Mouse (Mus musculus) stomach, embryonic 16.5 days (tissue): ENCODE measurements at regions not wholly inside any gene's neighbourhood (a gene's known extent, or its start where the extent isn't known, plus 50 kb on each side); places are given as distances from the start of the nearest gene placed in this dataset.
A peak's percentile ranks its signal among the peaks of the same experiment; 100 is the strongest.

Source experiments
- ATAC-seq: fragments of 200-750 bp; cut with Nextera tagmentation; 2 replicates; pipeline ENCODE4 v1.8.0; 2017; ENCODE audit warnings: moderate number of reproducible peaks, moderate TSS enrichment; ENCODE audit not compliant: insufficient read depth, low FRiP score
- H3K27ac ChIP-seq: fragments of 300-500 bp; sonication (generic); 2 replicates; pipeline ENCODE4 v1.5.1; 2014; ENCODE audit warnings: low read length
- H3K27me3 ChIP-seq: fragments of 300-500 bp; sonication (generic); 2 replicates; pipeline ENCODE4 v1.6.1; 2014; ENCODE audit warnings: low read length, control low read depth, mixed read lengths; ENCODE audit not compliant: control insufficient read depth, insufficient read depth
- H3K36me3 ChIP-seq: fragments of 300-500 bp; sonication (generic); 2 replicates; pipeline ENCODE4 v1.6.1; 2014; ENCODE audit warnings: low read length; ENCODE audit not compliant: control insufficient read depth, insufficient read depth
- H3K4me1 ChIP-seq: fragments of 300-500 bp; sonication (generic); 2 replicates; pipeline ENCODE4 v1.6.1; 2014; ENCODE audit warnings: low read length, control low read depth, mixed read lengths; ENCODE audit not compliant: control insufficient read depth, insufficient read depth
- H3K4me2 ChIP-seq: fragments of 300-500 bp; sonication (generic); 2 replicates; pipeline ENCODE4 v1.6.1; 2014; ENCODE audit warnings: low read depth, low read length, mixed read lengths
- H3K4me3 ChIP-seq: fragments of 300-500 bp; sonication (generic); replicated peaks from 2 replicates; pipeline ENCODE4 v1.5.1; 2014; ENCODE audit warnings: mild to moderate bottlenecking, low read length
- H3K9ac ChIP-seq: fragments of 300-500 bp; sonication (generic); 2 replicates; pipeline ENCODE4 v1.6.1; 2014; ENCODE audit warnings: low read length
- H3K9me3 ChIP-seq: fragments of 300-500 bp; sonication (generic); replicated peaks from 2 replicates; pipeline ENCODE4 v1.6.1; 2016; ENCODE audit warnings: low read length, control low read depth; ENCODE audit not compliant: control insufficient read depth
- WGBS: fragments of 180-500 bp; shearing (Covaris S2); extraction: QIAGEN DNeasy Blood & Tissue Kit; methylation state at CpG from one replicate; pipeline ENCODE4 v1.1.7; 2014; 5-methylcytosine and 5-hydroxymethylcytosine counted together

GRCm38 (mm10) chr2:78173784-78174183, 227.6 kb upstream of the Cwc22 start:
- WGBS: 69% methylated on average over 4 of the region's 4 CpGs
- Histone ChIP-seq H3K4me1 (no peaks in the 10 kb centered on the region), H3K4me2 (no peak overlapping the region), H3K27ac (no peak overlapping the region), H3K9ac (no peak overlapping the region), H3K4me3 (no peak overlapping the region), H3K9me3 (no peaks in the 10 kb centered on the region), H3K36me3 (no peaks in the 10 kb centered on the region), H3K27me3 (no peaks in the 10 kb centered on the region)
- no peak for ATAC-seq

- 56% methylated on average over 4 of the region's 4 CpGs for WGBS
- no peak overlapping the region for H3K4me3 ChIP-seq
These were observed 226.6 kb upstream of the Cwc22 start for GRCm38 (mm10) chr2:78172819-78173218.

DNA sequence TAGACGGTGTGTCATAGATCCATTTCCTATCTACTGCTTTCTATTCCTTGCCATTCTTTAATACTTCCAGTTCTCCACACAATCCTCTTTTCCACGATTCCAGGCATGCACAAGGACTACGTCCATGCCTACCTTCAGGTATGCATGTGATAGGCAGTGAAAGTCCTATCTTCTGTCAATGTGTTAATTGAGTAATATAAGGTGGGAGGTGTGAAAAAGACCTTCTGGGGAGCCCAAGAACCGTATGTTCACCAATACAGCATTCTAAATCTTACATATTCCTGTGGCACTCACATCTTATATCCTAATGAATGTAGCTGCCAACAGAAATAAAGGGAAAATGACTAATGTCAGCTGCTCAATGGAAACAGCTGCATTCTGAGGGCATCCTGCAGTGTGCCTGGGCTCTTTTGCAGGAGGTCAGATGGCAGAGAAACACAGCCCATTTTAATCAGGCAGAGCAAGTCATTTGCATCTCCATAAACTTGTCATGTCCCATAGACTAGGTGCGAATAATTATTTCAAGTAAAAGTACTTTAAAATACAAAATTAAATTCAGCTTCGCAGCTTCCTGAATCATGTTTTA, 224.1 kb upstream of the Cwc22 start:
- Histone ChIP-seq H3K4me2 (no peak overlapping the region), H3K27ac (no peak overlapping the region), H3K4me3 (no peak overlapping the region), H3K27me3 (no peaks in the 10 kb centered on the region), H3K9me3 (no peaks in the 10 kb centered on the region), H3K4me1 (no peaks in the 10 kb centered on the region), H3K36me3 (no peaks in the 10 kb centered on the region), H3K9ac (no peak overlapping the region)
- 80% methylated on average over 6 of the region's 6 CpGs for WGBS
- ATAC-seq: no peak

More at GRCm38 (mm10) chr2:78172819-78173218, 226.6 kb upstream of the Cwc22 start:
- Histone ChIP-seq H3K4me1 (no peaks in the 10 kb centered on the region), H3K4me2 (no peak overlapping the region), H3K9me3 (no peaks in the 10 kb centered on the region), H3K27ac (no peak overlapping the region), H3K36me3 (no peaks in the 10 kb centered on the region), H3K9ac (no peak overlapping the region), H3K27me3 (no peaks in the 10 kb centered on the region)
- ATAC-seq: no peak

DNA sequence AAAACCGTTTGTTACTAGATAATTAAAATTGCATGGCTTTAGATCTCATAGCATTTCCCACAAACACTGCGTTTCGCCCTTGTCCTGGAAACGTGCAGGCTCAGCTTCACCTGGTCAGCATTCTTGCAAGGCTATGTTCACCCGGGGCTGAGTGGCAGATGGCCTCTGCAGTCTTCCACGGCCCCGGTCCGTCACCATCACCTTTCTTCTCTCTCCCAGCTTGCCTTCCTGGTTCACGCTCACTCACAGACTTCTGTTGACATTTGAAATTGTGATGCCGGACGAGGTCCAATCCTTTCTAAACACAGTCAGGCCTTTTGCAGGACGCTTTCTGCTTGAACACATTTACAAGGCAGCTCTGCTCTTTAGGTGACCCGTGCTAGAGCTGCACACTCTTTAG, 219.3 kb upstream of the Cwc22 start:
- 61% methylated on average over 13 of the region's 13 CpGs for WGBS

DNA sequence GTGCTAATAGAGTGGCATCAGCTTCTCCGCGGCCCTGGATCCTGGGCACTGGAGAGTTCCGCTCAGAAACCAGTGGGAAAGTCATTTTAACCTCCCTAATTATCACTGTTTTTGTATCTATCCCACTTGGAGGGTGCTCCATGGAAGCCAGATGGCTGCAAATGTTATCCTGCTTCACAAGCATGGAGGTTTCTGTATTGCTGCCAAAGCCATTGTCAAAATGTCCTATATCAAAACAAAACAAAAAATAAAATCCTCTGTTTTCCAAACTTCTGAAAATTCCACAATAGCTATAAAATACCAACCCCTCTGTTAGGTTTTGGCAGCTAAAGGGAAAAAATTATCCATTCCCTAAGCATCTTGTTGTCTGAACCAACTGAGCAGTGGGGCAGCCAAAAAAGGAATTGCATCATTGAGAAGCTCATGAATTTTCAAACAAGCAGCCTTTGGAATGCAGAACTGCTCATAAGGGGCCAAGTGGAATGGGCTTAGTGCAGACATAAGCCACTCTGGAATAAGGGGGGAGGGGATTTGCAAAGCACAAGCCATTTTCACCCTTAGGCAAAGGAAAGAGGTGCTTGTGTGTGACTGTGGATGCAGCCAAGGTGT, 213.8 kb upstream of the Cwc22 start:
- no peaks in the 10 kb centered on the region for H3K4me1 ChIP-seq
- no peak overlapping the region for H3K4me3 ChIP-seq
- H3K27ac ChIP-seq: peak overlapping the region; percentile 42; the same call in 1 of the 2 replicates
- no peaks in the 10 kb centered on the region for H3K36me3 ChIP-seq
- no peaks in the 10 kb centered on the region for H3K9me3 ChIP-seq
- whole genome bisulfite sequencing: 61% methylated on average over 3 of the region's 3 CpGs
- no peaks in the 10 kb centered on the region for H3K27me3 ChIP-seq
- H3K9ac ChIP-seq: no peak overlapping the region
- no peak overlapping the region for H3K4me2 ChIP-seq
- ATAC-seq: peak; percentile 66; the same call in 1 of the 2 replicates

More for the DNA sequence above, 219.3 kb upstream of the Cwc22 start:
- H3K9ac ChIP-seq: no peak overlapping the region
- H3K27me3 ChIP-seq: no peaks in the 10 kb centered on the region
- H3K4me1 ChIP-seq: no peaks in the 10 kb centered on the region
- no peaks in the 10 kb centered on the region for H3K36me3 ChIP-seq
- H3K4me2 ChIP-seq: no peak overlapping the region
- H3K9me3 ChIP-seq: no peaks in the 10 kb centered on the region
- no peak for ATAC-seq
- no peak overlapping the region for H3K27ac ChIP-seq
- no peak overlapping the region for H3K4me3 ChIP-seq

GRCm38 (mm10) chr2:78110335-78110734, 164.2 kb upstream of the Cwc22 start:
- Histone ChIP-seq H3K27me3 (no peaks in the 10 kb centered on the region), H3K36me3 (no peaks in the 10 kb centered on the region), H3K9ac (no peak overlapping the region), H3K9me3 (no peaks in the 10 kb centered on the region), H3K4me1 (no peaks in the 10 kb centered on the region), H3K4me2 (no peak overlapping the region), H3K27ac (no peak overlapping the region), H3K4me3 (no peak overlapping the region)
- no peak for ATAC-seq
- 81% methylated on average over 3 of the region's 3 CpGs for WGBS

DNA sequence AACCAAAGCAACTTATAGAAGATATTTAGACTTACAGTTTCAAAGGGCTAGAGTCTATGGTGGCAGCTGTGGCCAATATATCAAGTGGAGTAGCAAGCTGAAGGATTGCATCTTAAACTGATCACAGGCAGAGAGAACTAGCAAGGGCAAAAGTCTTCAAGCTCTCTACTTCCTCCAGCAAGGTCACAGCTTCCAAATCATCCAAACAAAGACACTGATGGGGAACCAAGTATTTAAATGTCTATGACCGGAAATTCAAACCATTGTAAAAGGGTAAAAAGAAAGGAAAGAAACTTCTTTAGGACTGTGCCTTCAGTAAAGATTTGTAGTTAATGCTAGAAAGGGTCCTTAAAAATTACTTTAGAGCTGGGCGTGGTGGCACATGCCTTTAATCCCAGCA, 149.4 kb upstream of the Cwc22 start:
- no peaks in the 10 kb centered on the region for H3K27me3 ChIP-seq
- H3K4me1 ChIP-seq: no peaks in the 10 kb centered on the region
- WGBS: 89% methylated on average over 2 of the region's 2 CpGs
- no peak overlapping the region for H3K4me2 ChIP-seq
- no peak overlapping the region for H3K9ac ChIP-seq
- no peak overlapping the region for H3K4me3 ChIP-seq
- no peak for ATAC-seq
- no peaks in the 10 kb centered on the region for H3K9me3 ChIP-seq
- no peak overlapping the region for H3K27ac ChIP-seq
- H3K36me3 ChIP-seq: no peaks in the 10 kb centered on the region

DNA sequence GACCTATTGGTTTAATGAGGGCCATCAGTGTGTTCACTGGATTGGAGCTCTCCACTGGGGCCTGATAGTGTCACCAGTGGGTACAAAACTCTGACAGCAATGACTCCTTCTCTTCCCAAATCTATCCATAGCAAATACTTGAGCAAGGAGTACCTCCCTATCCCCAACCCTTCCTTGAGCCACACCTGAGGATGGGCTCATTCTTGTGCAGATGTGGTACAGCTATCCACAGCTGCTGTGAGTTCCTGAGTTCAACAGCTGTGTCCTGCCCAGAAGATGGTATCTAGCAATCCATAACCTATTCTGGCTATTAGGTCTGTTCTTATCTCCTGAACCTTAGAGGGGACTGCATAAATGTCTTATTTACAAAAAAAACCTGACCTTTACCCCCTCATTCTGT, 148.7 kb upstream of the Cwc22 start:
- no peak overlapping the region for H3K4me3 ChIP-seq
- H3K27me3 ChIP-seq: no peaks in the 10 kb centered on the region
- H3K27ac ChIP-seq: no peak overlapping the region
- H3K4me1 ChIP-seq: no peaks in the 10 kb centered on the region
- no peak for ATAC-seq
- no peak overlapping the region for H3K4me2 ChIP-seq
- no peak overlapping the region for H3K9ac ChIP-seq
- no peaks in the 10 kb centered on the region for H3K9me3 ChIP-seq
- no peaks in the 10 kb centered on the region for H3K36me3 ChIP-seq

GRCm38 (mm10) chr2:78064321-78065037, 118.3 kb upstream of the Cwc22 start:
- H3K36me3 ChIP-seq: no peaks in the 10 kb centered on the region
- H3K4me1 ChIP-seq: 0 out of 2 replicates have a peak, but pooled peaks cover 4% of the 10 kb centered on the region
- H3K4me3 ChIP-seq: no peak overlapping the region
- no peaks in the 10 kb centered on the region for H3K9me3 ChIP-seq
- no peak overlapping the region for H3K9ac ChIP-seq
- no peak for ATAC-seq
- no peak overlapping the region for H3K27ac ChIP-seq
- H3K4me2 ChIP-seq: no peak overlapping the region
- WGBS: 67% methylated on average over 16 of the region's 16 CpGs
- H3K27me3 ChIP-seq: no peaks in the 10 kb centered on the region
